In the genomic region with DNA sequence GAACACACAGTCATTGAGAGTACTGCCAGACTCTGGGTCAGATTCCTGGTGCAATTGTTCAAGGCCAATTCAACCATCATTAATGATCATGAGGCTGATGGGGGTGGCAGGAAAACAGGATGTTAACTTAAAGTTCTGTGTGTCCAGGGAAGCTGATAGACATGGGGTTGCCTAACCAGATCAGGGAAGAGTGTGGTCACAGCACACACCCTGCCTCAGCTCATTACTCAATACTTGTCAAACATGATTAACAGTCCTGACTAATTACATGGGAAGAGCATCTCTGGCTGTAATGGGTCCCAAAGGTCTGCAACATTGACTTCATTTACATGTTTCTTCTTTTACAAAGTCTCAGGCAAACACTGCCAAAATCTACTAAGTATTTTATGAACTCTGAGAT, we compare ENCODE assay signal across 15 mouse cellular contexts.
"Had no signal": no experiment of that assay in that cellular context is flagged by ENCODE, and none has a peak within 500 bp of the region (broad histone marks: within the 10 kb centered on the region; RNA-seq: fewer than 3 reads in every experiment).

No protein-coding gene starts in this region.

- H3K27ac ChIP-seq: liver, embryonic 14.5 days; midbrain, embryonic 10.5 days; midbrain, embryonic 12.5 days; neural tube, embryonic 12.5 days had no signal

- ATAC-seq: midbrain, embryonic 16.5 days had no signal

- DNase-seq: lung, adult 18-20 months; lung, embryonic 14.5 days; lung, postnatal 10 days; lung, postnatal 4 days; midbrain, embryonic 14.5 days; right cerebral cortex, postnatal 14 days; spleen, adult 18-20 months; thymus, adult 18-20 months; thymus, postnatal 14 days; thymus, postnatal 36 days had no signal

- H3K4me3 ChIP-seq: midbrain, embryonic 10.5 days; midbrain, embryonic 12.5 days; neural tube, embryonic 12.5 days had no signal
